Mouse (Mus musculus): ENCODE data around the gene 1700013F07Rik. TPM values are rescaled to one million over a fixed set of nuclear protein-coding genes. Genes with fewer than 3 reads are reported as not detected.

Gene 1700013F07Rik
- polyA plus RNA-seq, 1 experiment from 2014 or later, result not detected

DNA sequence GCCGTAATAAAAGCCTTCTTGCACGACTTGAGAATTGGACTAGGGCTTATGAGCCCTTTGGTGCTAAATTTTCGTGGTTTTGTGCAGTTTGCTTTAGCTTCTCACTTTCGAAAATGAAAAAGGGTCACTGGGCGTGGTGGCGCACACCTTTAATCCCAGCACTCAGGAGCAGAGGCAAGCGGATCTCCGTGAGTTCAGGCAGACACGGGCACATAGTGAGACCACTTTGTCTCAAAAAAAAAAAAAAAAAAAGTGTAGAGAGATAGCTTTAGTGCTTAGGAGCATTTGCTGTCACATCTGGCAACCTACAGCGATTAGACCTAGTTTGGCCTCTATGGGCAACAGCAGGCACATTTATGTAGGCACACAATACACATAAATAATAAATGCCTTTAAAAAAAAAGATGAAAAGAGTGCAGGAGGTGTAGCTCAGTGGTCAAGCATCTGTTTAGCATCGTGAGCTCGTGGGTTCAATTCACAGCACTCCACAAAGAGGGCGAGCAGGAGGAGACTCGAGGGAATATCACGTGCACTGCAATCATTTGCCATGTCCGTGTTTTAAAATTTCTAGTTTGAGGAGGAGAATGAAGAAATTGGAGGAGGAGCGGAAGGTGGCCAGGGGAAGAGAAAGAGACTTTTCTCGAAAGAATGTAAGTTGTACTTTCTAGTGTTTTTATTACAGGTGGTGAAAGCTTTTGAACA, 38.5 kb downstream of the 1700013F07Rik start:
- Histone ChIP-seq H3K27me3 (no peaks in the 10 kb centered on the region), H3K9ac (replicated peaks) (peak overlapping the region; percentile 76), H3K4me1 (replicated peaks) (peaks cover 10% of the 10 kb centered on the region), H3K4me2 (peak overlapping the region; percentile 81), H3K27ac (peak overlapping the region; percentile 53; the same call in 1 of the 2 replicates), H3K4me3 (replicated peaks) (peak overlapping the region; percentile 66), H3K9me3 (no peaks in the 10 kb centered on the region), H3K36me3 (0 out of 2 replicates have a peak, but pooled peaks cover 6% of the 10 kb centered on the region)
- WGBS, result 50% methylated on average over 18 of the region's 18 CpGs
- ATAC-seq (ENCODE audit: insufficient number of reproducible peaks, insufficient read depth, low FRiP score, low TSS enrichment, low read depth), result no peak

DNA sequence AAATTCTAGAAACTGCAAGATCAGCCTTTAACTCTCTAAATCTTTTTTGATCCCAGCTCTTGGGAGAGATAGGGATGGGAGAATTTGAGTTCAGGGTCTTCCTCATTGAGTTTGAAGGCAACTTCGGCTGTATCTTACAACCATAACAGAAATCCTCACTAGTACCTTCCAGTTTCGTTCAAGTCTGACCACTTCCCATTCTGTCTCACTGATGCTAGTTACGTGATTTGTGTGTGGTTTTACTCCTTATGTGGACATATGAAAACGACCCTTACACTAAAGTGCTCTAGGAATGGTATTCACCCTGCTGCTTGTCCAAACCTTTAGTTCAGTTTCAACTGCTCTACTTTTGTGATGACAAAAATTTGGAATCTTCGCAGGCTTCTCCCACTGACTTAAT, 40.1 kb downstream of the 1700013F07Rik start:
- no peak overlapping the region for H3K27ac ChIP-seq
- no peak overlapping the region for H3K4me2 ChIP-seq
- no peak overlapping the region for H3K4me3 ChIP-seq (replicated peaks)
- peaks cover 10% of the 10 kb centered on the region for H3K4me1 ChIP-seq (replicated peaks)
- no peaks in the 10 kb centered on the region for H3K27me3 ChIP-seq
- WGBS, result 93% methylated on average over 5 of the region's 5 CpGs
- H3K9ac ChIP-seq (replicated peaks), result no peak overlapping the region
- H3K9me3 ChIP-seq, result no peaks in the 10 kb centered on the region
- H3K36me3 ChIP-seq, result peaks cover 20% of the 10 kb centered on the region
- no peak for ATAC-seq (ENCODE audit: insufficient number of reproducible peaks, insufficient read depth, low FRiP score, low TSS enrichment, low read depth)

DNA sequence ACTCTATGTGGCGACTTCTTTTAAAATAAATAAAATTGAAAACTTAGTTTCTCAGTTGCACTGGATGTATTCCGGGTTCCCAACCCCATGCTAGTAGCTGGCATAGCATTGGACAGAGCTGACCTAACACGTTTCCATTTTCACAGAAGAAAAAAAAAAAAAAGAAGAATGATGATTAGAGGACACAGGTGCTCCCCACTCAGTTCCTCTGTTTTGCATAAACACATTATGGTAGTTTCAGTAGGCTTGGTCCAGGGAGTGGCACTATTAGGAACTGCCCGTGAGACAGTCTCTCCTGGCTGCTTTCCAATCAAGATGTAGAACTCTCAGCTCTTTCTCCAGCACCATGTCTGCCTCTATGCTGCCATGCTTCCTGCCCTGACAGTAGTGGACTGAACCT, 50.6 kb downstream of the 1700013F07Rik start:
- no peak overlapping the region for H3K27ac ChIP-seq
- H3K27me3 ChIP-seq, result no peaks in the 10 kb centered on the region
- H3K9me3 ChIP-seq, result no peaks in the 10 kb centered on the region
- no peak overlapping the region for H3K4me2 ChIP-seq
- H3K9ac ChIP-seq (replicated peaks), result no peak overlapping the region
- H3K4me3 ChIP-seq (replicated peaks), result no peak overlapping the region
- H3K36me3 ChIP-seq, result peaks cover 10% of the 10 kb centered on the region
- 82% methylated on average over 4 of the region's 4 CpGs for WGBS
- ATAC-seq (ENCODE audit: insufficient number of reproducible peaks, insufficient read depth, low FRiP score, low TSS enrichment, low read depth), result no peak
- H3K4me1 ChIP-seq (replicated peaks), result no peaks in the 10 kb centered on the region

DNA sequence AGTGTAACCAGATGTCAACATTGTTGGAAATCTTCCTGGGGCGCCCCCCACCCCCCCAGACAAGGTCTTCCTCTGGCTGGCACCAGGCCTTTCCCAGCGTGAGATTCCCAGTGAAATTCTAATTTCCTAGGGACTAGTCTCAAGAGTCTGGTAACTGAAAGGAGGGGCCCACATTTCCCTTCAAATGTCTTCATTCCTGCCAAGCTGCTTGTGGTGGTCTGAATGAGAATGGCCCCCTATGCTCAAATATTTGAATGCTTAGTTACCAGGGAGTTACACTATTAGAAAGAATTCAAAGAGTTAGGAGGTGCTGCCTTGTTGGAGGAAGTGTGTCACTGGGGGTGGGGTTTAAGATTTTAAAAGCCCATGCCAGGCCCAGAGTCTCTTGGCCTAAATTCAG, 54.5 kb downstream of the 1700013F07Rik start:
- ATAC-seq (ENCODE audit: insufficient number of reproducible peaks, insufficient read depth, low FRiP score, low TSS enrichment, low read depth), result no peak
- Histone ChIP-seq H3K4me2 (no peak overlapping the region), H3K9ac (replicated peaks) (no peak overlapping the region), H3K27ac (no peak overlapping the region), H3K27me3 (no peaks in the 10 kb centered on the region), H3K4me3 (replicated peaks) (no peak overlapping the region), H3K36me3 (peaks cover 3% of the 10 kb centered on the region; the same call in 1 of the 2 replicates), H3K4me1 (replicated peaks) (0 out of 2 replicates have a peak, but pooled peaks cover 11% of the 10 kb centered on the region), H3K9me3 (no peaks in the 10 kb centered on the region)
- whole genome bisulfite sequencing, result 50% methylated on average over 2 of the region's 2 CpGs

DNA sequence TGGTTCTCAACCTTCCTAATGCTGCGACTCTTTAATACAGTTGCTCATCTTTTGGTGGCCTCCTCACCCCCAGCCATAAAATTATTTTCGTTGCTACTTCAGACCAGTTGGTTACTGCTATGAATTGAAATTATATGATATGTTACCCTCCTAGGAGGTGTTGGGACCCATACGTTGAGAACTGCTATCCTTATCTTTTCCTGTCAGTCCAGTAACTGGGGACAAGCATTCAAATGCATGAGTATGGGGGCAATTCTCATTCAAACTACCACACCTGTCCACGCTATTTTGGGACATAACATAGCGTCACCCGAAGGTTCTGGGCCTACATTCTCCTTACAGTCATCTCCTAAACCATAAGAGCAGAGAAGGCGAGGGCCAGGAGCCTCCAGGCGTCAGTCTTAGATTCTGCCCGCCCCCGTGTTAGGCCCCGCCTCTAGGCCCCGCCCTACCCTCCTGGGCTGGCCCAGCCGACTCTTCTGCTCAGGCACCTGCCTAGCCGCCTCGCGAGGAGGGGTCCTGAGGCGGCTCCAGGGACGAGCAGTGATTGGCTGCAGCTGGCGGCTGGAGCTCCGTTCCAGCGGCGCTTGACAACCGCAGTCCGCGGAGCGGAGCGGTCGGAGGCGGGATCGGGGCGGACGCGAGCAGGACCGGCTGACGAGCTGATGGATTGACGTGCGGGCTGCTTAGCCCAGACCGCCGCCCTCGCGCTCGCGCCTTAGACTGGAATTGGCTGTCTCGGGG, 57.0 kb downstream of the 1700013F07Rik start, which contains the start of gene Wdr47:
Wdr47 (plus strand) TSS at position 494 of the 744 bp plus-strand sequence.
- Histone ChIP-seq H3K27me3 (no peaks in the 10 kb centered on the region), H3K9me3 (no peaks in the 10 kb centered on the region), H3K36me3 (no peaks in the 10 kb centered on the region), H3K4me3 (replicated peaks) (peak within 1 kb of the TSS; percentile 91), H3K27ac (peak within 1 kb of the TSS; percentile 69), H3K4me2 (peak within 1 kb of the TSS; percentile 98), H3K4me1 (replicated peaks) (0 out of 2 replicates have a peak, but pooled peaks cover 11% of the 10 kb centered on the region), H3K9ac (replicated peaks) (peak within 1 kb of the TSS; percentile 77)
- WGBS, result 5% methylated on average over 44 of the region's 44 CpGs
- peak; percentile 99 for ATAC-seq (ENCODE audit: insufficient number of reproducible peaks, insufficient read depth, low FRiP score, low TSS enrichment, low read depth)

DNA sequence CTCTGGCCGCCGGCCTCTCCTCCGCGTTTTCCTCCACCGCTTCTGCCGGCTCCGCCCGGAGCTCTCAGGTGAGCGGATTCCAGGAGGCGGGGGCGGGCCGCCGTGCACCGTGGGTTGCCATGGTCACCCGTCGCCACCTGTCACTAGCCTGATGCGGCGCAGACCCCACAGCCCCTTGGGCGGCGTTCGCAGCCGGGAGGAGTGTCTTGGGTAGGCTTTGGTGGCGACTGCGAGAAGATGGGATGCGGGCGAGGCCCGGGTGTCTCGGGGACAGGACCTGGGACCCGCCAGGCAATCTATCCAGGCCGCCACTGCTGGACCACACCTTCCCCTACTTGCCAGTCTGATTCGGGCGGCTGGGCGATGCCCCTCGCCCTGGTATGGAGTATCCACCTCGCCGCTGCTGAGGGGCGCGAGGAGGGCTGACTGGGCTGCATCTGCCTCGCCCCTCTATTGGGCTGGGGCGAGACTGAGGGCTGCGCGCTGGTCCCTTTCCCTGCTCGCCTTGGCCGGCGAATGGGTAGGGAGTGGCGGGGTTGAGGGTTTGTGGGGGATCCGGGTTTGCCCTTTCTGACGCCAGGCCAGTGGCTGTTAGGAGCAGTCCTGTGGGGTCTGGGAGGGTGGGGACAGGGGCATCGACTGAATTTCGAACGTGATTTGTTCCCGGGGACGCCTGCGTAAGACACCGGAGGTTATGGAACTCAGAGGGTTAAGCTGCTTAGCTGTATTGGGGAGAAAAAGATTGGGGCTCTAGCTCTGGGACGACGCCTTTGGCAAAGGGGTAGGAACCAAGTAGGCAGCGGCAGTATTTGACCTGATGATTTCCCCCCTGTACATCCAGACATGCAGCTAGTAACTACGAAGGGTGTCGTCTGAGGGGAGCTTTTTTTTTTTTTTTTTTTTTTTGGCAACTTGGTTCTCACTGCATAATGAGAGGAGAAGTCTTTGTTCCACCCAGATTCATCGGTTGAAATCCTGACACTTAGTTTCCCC, 57.9 kb downstream of the 1700013F07Rik start:
- H3K27ac ChIP-seq, result peak overlapping the region; percentile 69
- 0 out of 2 replicates have a peak, but pooled peaks cover 11% of the 10 kb centered on the region for H3K4me1 ChIP-seq (replicated peaks)
- peak; percentile 87 for ATAC-seq (ENCODE audit: insufficient number of reproducible peaks, insufficient read depth, low FRiP score, low TSS enrichment, low read depth)
- no peaks in the 10 kb centered on the region for H3K27me3 ChIP-seq
- no peaks in the 10 kb centered on the region for H3K9me3 ChIP-seq
- under 1% methylated on average over 60 of the region's 61 CpGs for WGBS
- H3K4me3 ChIP-seq (replicated peaks), result peak overlapping the region; percentile 91
- peak overlapping the region; percentile 98 for H3K4me2 ChIP-seq
- H3K36me3 ChIP-seq, result no peaks in the 10 kb centered on the region
- peak overlapping the region; percentile 77 for H3K9ac ChIP-seq (replicated peaks)

Small RNA genes within 50 kb of the gene (microRNA-seq; reads per million reads assigned to microRNA genes)
- gene Gm22860, result not detected

Other genes starting within 250 kb of the 1700013F07Rik start
- not detected in 2 replicates for gene Mybphl, start 169.2 kb upstream of the 1700013F07Rik start, polyA plus RNA-seq (2016; fragmentation: Nextera tagmentation; extraction: Ambion mirVana)
- 78.1 and 83.5 TPM in 2 replicates for gene Psrc1, start 150.3 kb upstream of the 1700013F07Rik start, polyA plus RNA-seq (2016; fragmentation: Nextera tagmentation; extraction: Ambion mirVana)
- 4.4 and 6.3 TPM in 2 replicates for gene Celsr2, start 118.6 kb upstream of the 1700013F07Rik start, polyA plus RNA-seq (2016; fragmentation: Nextera tagmentation; extraction: Ambion mirVana)
- gene Sars, start 88.9 kb upstream of the 1700013F07Rik start, polyA plus RNA-seq (2016; fragmentation: Nextera tagmentation; extraction: Ambion mirVana), result 119 and 127 TPM in 2 replicates
- gene 5330417C22Rik, start 2.4 kb downstream of the 1700013F07Rik start, polyA plus RNA-seq (2016; fragmentation: Nextera tagmentation; extraction: Ambion mirVana), result 0.21 and 0.29 TPM in 2 replicates
- 37.4 and 39.2 TPM in 2 replicates for gene Tmem167b, start 28.3 kb downstream of the 1700013F07Rik start, polyA plus RNA-seq (2016; fragmentation: Nextera tagmentation; extraction: Ambion mirVana)
- 44.3 and 49.9 TPM in 2 replicates for gene Taf13, start 37.5 kb downstream of the 1700013F07Rik start, polyA plus RNA-seq (2016; fragmentation: Nextera tagmentation; extraction: Ambion mirVana)
- gene Wdr47, start 57.1 kb downstream of the 1700013F07Rik start, polyA plus RNA-seq (2016; fragmentation: Nextera tagmentation; extraction: Ambion mirVana), result 10.9 TPM in 2 replicates
- gene Clcc1, start 119.8 kb downstream of the 1700013F07Rik start, polyA plus RNA-seq (2016; fragmentation: Nextera tagmentation; extraction: Ambion mirVana), result 79.9 and 86.2 TPM in 2 replicates
- 93.6 and 104 TPM in 2 replicates for gene Gpsm2, start 188.2 kb downstream of the 1700013F07Rik start, polyA plus RNA-seq (2016; fragmentation: Nextera tagmentation; extraction: Ambion mirVana)
- gene Aknad1, start 205.5 kb downstream of the 1700013F07Rik start, polyA plus RNA-seq (2016; fragmentation: Nextera tagmentation; extraction: Ambion mirVana), result 1.1 and 1.4 TPM in 2 replicates

Measured in limb, embryonic 12.5 days (tissue).